Mouse (Mus musculus): Measurements from ENCODE around the gene Olfr1100.

DNA sequence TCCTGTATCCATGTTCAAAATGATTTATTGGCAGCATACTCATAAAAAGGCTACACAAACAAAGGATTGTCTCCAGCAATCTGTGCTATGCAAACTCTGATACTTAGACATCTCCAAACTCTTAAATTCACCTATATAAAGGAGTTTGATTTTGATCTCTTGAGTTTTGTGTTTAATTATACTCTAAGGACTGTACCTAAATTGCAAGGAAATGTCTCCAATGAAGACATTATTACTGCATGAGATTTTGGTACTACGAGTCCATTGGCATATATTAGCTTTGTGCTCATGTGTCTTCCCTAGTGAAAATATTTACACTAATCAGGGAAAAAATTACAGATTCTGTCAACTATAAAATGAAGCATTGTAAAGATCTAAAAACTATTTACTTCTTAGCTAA is 47.2 kb upstream of the Olfr1100 start, which contains the start of gene Olfr1104:
- TF ChIP-seq EP300 (optimal IDR thresholded peaks at IDR 0.05) (no peak), CTCF (IDR thresholded peaks at IDR 0.05; ENCODE audit: low read depth) (no peak)
